Mouse (Mus musculus): ENCODE data around the gene Osbpl3.

DNA sequence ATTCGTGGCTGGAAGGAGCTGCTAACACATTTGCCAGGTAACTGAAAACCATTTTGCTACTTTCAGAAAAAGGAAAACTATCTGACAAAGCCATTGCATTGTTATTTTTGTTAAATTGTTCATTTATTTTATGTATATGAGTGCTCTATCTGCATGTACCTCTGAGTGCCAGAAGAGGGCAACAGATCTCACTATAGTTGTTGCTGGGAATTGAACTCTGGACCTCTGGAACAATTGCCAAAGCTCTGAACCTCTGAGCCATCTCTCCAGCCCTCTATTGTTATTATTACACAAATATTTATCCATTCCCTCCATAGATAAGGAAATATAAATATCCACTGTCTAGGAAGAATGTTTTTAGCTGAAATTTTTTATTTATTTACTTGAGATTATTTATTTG, 107.4 kb downstream of the Osbpl3 start:
- TF ChIP-seq CTCF (IDR thresholded peaks at IDR 0.05; ENCODE audit: low read depth, low read length) = no peak
- TF ChIP-seq POLR2A (IDR thresholded peaks at IDR 0.05; ENCODE audit: insufficient read depth, low read length) = no peak
- no peak for TF ChIP-seq EP300 (IDR thresholded peaks at IDR 0.05; ENCODE audit: insufficient read depth, low read depth, low read length)

All from ES-Bruce4 (cell line).